Mouse (Mus musculus) myocyte (in vitro differentiated cells): ENCODE results near the gene Tmem91. TPM values are rescaled to one million over a fixed set of nuclear protein-coding genes. Genes with fewer than 3 reads are reported as not detected.
A peak's percentile ranks its signal among the peaks of the same experiment; 100 is the strongest.

Source experiments
- H3K27me3 ChIP-seq: one replicate; pipeline ENCODE4 v1.6.1; 2011; ENCODE audit not compliant: control insufficient read depth, insufficient read depth, insufficient read length
- H3K36me3 ChIP-seq: one replicate; pipeline ENCODE4 v1.6.1; 2011; ENCODE audit not compliant: control insufficient read depth, insufficient read depth
- H3K4me2 ChIP-seq: one replicate; pipeline ENCODE4 v1.6.1; 2011; ENCODE audit warnings: low read depth, control low read depth
- H3K4me3 ChIP-seq: one replicate; pipeline ENCODE4 v1.5.1; 2011; ENCODE audit warnings: mild to moderate bottlenecking, control low read depth, moderate library complexity
- H3K79me2 ChIP-seq: one replicate; pipeline ENCODE4 v1.6.1; 2011; ENCODE audit not compliant: control insufficient read depth, insufficient read depth
- H3ac ChIP-seq: one replicate; pipeline ENCODE4 v1.6.1; 2011; ENCODE audit not compliant: control insufficient read depth, insufficient read length
- CEBPB ChIP-seq: IDR thresholded peaks from 2 replicates; pipeline ENCODE4 v1.6.1; 2011; ENCODE audit warnings: mild to moderate bottlenecking, moderate library complexity; ENCODE audit not compliant: poor library complexity, insufficient read depth, severe bottlenecking
- E2F4 ChIP-seq: IDR thresholded peaks from one replicate; pipeline ENCODE4 v1.6.1; 2011; ENCODE audit warnings: mild to moderate bottlenecking, control low read depth, moderate library complexity; ENCODE audit not compliant: insufficient read depth
- MAX ChIP-seq: IDR thresholded peaks from one replicate; pipeline ENCODE4 v1.6.1; 2011; ENCODE audit warnings: low read depth, mild to moderate bottlenecking, control low read depth
- MYOD1 ChIP-seq, 3 experiments: IDR thresholded peaks; one replicate each; pipeline ENCODE4 v1.6.1; 2011; ENCODE audit warnings: control low read depth in 2 of 3, low read depth in 2 of 3, mild to moderate bottlenecking in 2 of 3, moderate library complexity in 1 of 3; ENCODE audit not compliant: insufficient read length in 2 of 3, control insufficient read depth in 1 of 3
- MYOG ChIP-seq, 3 experiments: IDR thresholded peaks; one replicate each; pipeline ENCODE4 v1.6.1; 2011; ENCODE audit warnings: control low read depth in 2 of 3, low read depth in 2 of 3, mild to moderate bottlenecking in 2 of 3; ENCODE audit not compliant: insufficient read length in 2 of 3, control insufficient read depth in 1 of 3, insufficient read depth in 1 of 3
- POLR2A ChIP-seq: IDR thresholded peaks from one replicate; pipeline ENCODE4 v1.6.1; 2011; ENCODE audit warnings: low read depth, mild to moderate bottlenecking, control low read depth, moderate library complexity; ENCODE audit not compliant: insufficient read length
- POLR2AphosphoS2 ChIP-seq: IDR thresholded peaks from one replicate; pipeline ENCODE4 v1.6.1; 2011; ENCODE audit warnings: low read depth, control low read depth; ENCODE audit not compliant: insufficient read length
- REST ChIP-seq: IDR thresholded peaks from one replicate; pipeline ENCODE4 v1.6.1; 2011; ENCODE audit warnings: mild to moderate bottlenecking, control low read depth, moderate library complexity; ENCODE audit not compliant: insufficient read depth, insufficient read length
- SRF ChIP-seq: IDR thresholded peaks from one replicate; pipeline ENCODE4 v1.6.1; 2011; ENCODE audit warnings: low read depth; ENCODE audit not compliant: control insufficient read depth, insufficient read length
- TCF12 ChIP-seq: IDR thresholded peaks from one replicate; pipeline ENCODE4 v1.6.1; 2011; ENCODE audit warnings: mild to moderate bottlenecking, control low read depth; ENCODE audit not compliant: poor library complexity, insufficient read depth, severe bottlenecking
- TCF3 ChIP-seq: IDR thresholded peaks from one replicate; pipeline ENCODE4 v1.6.1; 2011; ENCODE audit warnings: low read depth, control low read depth; ENCODE audit not compliant: insufficient read length
- USF1 ChIP-seq: IDR thresholded peaks from one replicate; pipeline ENCODE4 v1.6.1; 2011; ENCODE audit warnings: low read depth, mild to moderate bottlenecking, control low read depth, moderate library complexity
- polyA plus RNA-seq: library from polyadenylated mRNA; unstranded; fragments of >200 nt; fragmentation: generic; extraction: Trizol; gene quantifications from one replicate; pipeline ENCODE4 v1.2.1, GENCODE M21; 2012; ENCODE audit warnings: missing spikeins

Gene Tmem91
- polyA plus RNA-seq, 1 experiment = 0.40 TPM

- H3K36me3 ChIP-seq = peaks cover 14% of the 10 kb centered on the region
- H3K79me2 ChIP-seq = peaks cover 21% of the 10 kb centered on the region
- H3ac ChIP-seq = no peak overlapping the region
- H3K4me3 ChIP-seq = peak overlapping the region; percentile 73
- peak overlapping the region; percentile 87 for H3K4me2 ChIP-seq
- TF ChIP-seq USF1 (no peak), TCF12 (no peak), E2F4 (no peak), MYOD1 (IDR thresholded peaks at IDR 0.05; ENCODE audit: control insufficient read depth in 1 of 3, insufficient read length in 2 of 3, low read depth in 2 of 3) (no peak), MAX (no peak), TCF3 (no peak), SRF (no peak), POLR2A (no peak), REST (no peak)
- no peaks in the 10 kb centered on the region for H3K27me3 ChIP-seq
Observed at GRCm38 (mm10) chr7:25717478-25717877, 42.5 kb upstream of the Tmem91 start.

DNA sequence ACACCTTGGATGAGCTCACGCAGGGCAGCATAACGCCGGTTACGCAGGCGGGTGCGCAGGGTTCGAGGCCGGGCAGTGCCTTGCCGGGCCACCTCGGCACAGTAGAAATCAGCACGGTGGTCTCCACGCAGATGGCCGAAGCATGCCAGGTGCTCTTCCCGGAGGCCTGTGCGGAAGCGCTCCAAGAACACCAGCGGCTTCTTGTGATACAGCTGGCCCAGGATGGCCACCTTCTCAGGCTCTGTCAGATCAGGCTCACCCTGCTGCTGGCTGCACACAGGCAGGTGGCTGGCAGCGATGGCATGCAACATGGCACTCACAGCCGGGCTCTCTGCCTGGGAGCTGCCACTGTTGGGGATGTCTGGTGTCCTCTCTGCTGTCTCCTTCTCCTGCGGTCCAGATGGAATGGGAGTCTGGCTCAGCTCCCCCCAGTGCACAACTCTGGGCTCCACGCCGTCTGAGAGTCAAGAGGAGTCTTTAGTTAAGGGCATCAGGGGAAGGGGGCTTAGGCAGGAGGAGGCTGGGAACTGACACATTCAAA lies 40.8 kb upstream of the Tmem91 start:
- no peaks in the 10 kb centered on the region for H3K27me3 ChIP-seq
- H3K4me3 ChIP-seq = no peak overlapping the region
- TF ChIP-seq POLR2AphosphoS2 = peak; percentile 7
- no peak for TF ChIP-seq REST
- no peak for TF ChIP-seq E2F4
- TF ChIP-seq POLR2A = peak; percentile 25
- H3K79me2 ChIP-seq = peaks cover 21% of the 10 kb centered on the region
- H3ac ChIP-seq = no peak overlapping the region
- no peak overlapping the region for H3K4me2 ChIP-seq
- H3K36me3 ChIP-seq = peaks cover 11% of the 10 kb centered on the region

DNA sequence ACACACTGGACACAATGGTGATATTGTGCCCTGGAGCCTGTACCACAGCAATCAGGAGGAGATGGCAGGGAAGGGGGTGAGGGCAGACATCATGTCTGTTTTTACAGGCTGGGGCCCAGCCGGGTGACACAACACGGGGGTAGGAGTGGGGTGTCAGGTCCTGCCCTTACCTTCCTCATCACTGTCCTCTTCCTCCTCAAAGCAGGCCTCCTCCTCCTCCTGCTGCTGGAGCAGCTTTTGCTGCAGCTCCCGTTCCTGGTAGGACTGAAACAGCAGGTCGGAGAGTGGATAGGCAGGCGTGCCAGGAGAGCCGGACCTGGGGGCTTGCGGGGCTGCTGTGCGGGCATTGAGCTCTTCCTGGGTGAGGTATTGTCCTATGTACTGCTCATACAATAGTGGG lies 39.6 kb upstream of the Tmem91 start:
- H3K4me2 ChIP-seq = no peak overlapping the region
- H3K36me3 ChIP-seq = peaks cover 11% of the 10 kb centered on the region
- no peaks in the 10 kb centered on the region for H3K27me3 ChIP-seq
- H3K4me3 ChIP-seq = no peak overlapping the region
- no peak overlapping the region for H3ac ChIP-seq
- peaks cover 21% of the 10 kb centered on the region for H3K79me2 ChIP-seq
- no peak for TF ChIP-seq SRF
- TF ChIP-seq TCF3 = no peak
- no peak for TF ChIP-seq MYOD1 (IDR thresholded peaks at IDR 0.05; ENCODE audit: control insufficient read depth in 1 of 3, insufficient read length in 2 of 3, low read depth in 2 of 3)
- no peak for TF ChIP-seq REST
- TF ChIP-seq POLR2AphosphoS2 = no peak
- no peak for TF ChIP-seq E2F4
- no peak for TF ChIP-seq POLR2A

DNA sequence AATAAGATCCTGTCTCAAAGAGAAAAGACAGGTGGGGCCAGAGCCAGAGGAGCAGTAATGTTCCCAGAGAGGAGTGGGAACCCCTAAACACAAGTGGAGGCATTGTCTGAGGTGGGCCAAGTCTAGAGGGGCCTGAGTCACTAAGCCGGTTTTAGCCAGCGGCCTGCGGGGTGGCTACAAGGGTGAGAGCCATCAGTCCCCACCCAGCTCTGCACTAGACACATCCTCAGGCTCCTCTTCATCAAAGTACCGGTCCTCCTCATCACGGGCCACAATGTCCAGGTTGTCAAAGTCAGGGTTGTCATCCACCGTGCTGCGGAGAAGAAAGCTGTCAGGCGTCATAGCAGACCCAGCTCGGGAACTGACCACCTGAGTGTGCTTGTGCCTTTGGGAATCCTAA lies 37.8 kb upstream of the Tmem91 start:
- H3K36me3 ChIP-seq = peaks cover 11% of the 10 kb centered on the region
- TF ChIP-seq POLR2AphosphoS2 = no peak
- no peak for TF ChIP-seq TCF12
- TF ChIP-seq CEBPB = no peak
- TF ChIP-seq MYOD1 (IDR thresholded peaks at IDR 0.05; ENCODE audit: control insufficient read depth in 1 of 3, insufficient read length in 2 of 3, low read depth in 2 of 3) = no peak
- TF ChIP-seq E2F4 = no peak
- TF ChIP-seq MYOG (IDR thresholded peaks at IDR 0.05; ENCODE audit: control insufficient read depth in 1 of 3, insufficient read depth in 1 of 3, insufficient read length in 2 of 3, low read depth in 2 of 3) = no peak
- no peak for TF ChIP-seq TCF3
- no peak for TF ChIP-seq REST
- TF ChIP-seq MAX = no peak
- no peak for TF ChIP-seq POLR2A
- TF ChIP-seq SRF = no peak
- no peak for TF ChIP-seq USF1
- no peaks in the 10 kb centered on the region for H3K27me3 ChIP-seq
- no peak overlapping the region for H3K4me2 ChIP-seq
- H3K4me3 ChIP-seq = no peak overlapping the region
- peaks cover 12% of the 10 kb centered on the region for H3K79me2 ChIP-seq
- no peak overlapping the region for H3ac ChIP-seq

DNA sequence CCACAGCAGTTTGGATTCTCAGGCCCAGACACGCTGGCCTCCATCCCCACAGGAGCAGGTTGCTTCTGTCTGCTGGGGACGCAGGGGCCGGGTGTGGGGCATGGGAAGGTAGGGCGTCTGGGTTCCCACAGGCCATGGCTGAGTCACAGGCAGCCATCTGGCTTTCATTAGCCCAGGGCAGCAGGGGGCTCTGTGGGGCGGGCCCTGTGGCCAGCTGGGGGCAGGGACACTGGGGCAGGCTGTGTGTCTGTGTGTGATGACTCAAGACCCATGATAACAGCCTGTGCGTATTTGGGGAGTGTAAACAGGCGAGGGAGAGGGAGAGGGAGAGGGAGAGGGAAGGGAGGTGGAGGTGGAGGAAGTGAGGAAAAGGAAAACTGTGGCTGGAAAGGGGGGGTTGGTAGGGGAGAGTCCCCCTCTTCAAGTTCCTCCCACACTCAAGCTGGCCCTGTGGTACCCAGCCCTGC lies 36.8 kb upstream of the Tmem91 start:
- peaks cover 2% of the 10 kb centered on the region for H3K79me2 ChIP-seq
- peak overlapping the region; percentile 78 for H3K4me2 ChIP-seq
- peaks cover 11% of the 10 kb centered on the region for H3K36me3 ChIP-seq
- no peak overlapping the region for H3ac ChIP-seq
- H3K4me3 ChIP-seq = no peak overlapping the region
- H3K27me3 ChIP-seq = no peaks in the 10 kb centered on the region
- TF ChIP-seq SRF = no peak
- peak; percentile 26 for TF ChIP-seq MAX
- TF ChIP-seq TCF12 = peak; percentile 82
- no peak for TF ChIP-seq E2F4
- TF ChIP-seq TCF3 = peak; percentile 61
- TF ChIP-seq POLR2AphosphoS2 = no peak
- TF ChIP-seq MYOD1 (IDR thresholded peaks at IDR 0.05; ENCODE audit: control insufficient read depth in 1 of 3, insufficient read length in 2 of 3, low read depth in 2 of 3) = peak in 2 of 3 experiments; percentile 64 to 87
- TF ChIP-seq POLR2A = peak; percentile 18
- no peak for TF ChIP-seq USF1
- no peak for TF ChIP-seq REST
- 0 out of 2 replicates have a peak, but pooled peaks have one; percentile 3 for TF ChIP-seq CEBPB
- peak in 2 of 3 experiments; percentile 50 to 81 for TF ChIP-seq MYOG (IDR thresholded peaks at IDR 0.05; ENCODE audit: control insufficient read depth in 1 of 3, insufficient read depth in 1 of 3, insufficient read length in 2 of 3, low read depth in 2 of 3)
